Mouse (Mus musculus) fibroblast of lung, adult 2 months (primary cell): ENCODE measurements around the gene Acr.

Experiments used
- DNase-seq: peaks from one replicate; pipeline ENCODE4 v3.0.0-alpha.2; 2011; ENCODE audit warnings: low read depth

The Acr gene

DNA sequence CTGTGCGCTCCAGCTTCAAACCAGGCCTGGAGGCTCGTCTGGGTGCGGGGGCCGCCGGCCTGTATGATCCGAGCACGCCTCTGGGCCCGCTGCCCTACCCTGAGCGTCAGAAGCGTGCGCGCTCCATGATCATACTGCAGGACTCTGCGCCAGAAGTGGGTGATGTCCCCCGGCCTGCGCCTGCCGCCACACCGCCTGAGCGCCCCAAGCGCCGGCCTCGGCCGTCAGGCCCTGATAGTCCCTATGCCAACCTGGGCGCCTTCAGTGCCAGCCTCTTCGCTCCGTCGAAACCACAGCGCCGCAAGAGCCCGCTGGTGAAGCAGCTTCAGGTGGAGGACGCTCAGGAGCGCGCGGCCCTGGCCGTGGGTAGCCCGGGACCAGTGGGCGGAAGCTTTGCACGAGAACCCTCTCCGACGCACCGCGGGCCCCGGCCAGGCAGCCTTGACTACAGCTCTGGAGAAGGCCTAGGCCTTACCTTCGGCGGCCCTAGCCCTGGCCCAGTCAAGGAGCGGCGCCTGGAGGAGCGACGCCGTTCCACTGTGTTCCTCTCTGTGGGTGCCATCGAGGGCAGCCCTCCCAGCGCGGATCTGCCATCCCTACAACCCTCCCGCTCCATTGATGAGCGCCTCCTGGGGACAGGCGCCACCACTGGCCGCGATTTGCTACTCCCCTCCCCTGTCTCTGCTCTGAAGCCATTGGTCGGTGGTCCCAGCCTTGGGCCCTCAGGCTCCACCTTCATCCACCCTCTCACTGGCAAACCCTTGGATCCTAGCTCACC lies 20.1 kb upstream of the Acr start:
- no peak for DNase-seq

DNA sequence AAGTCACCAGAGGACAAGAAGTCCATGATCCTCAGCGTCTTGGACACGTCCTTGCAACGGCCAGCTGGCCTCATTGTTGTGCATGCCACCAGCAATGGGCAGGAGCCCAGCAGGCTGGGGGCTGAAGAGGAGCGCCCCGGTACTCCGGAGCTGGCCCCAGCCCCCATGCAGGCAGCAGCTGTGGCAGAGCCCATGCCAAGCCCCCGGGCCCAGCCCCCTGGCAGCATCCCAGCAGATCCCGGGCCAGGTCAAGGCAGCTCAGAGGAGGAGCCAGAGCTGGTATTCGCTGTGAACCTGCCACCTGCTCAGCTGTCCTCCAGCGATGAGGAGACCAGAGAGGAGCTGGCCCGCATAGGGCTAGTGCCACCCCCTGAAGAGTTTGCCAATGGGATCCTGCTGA lies 19.3 kb upstream of the Acr start:
- no peak for DNase-seq

DNA sequence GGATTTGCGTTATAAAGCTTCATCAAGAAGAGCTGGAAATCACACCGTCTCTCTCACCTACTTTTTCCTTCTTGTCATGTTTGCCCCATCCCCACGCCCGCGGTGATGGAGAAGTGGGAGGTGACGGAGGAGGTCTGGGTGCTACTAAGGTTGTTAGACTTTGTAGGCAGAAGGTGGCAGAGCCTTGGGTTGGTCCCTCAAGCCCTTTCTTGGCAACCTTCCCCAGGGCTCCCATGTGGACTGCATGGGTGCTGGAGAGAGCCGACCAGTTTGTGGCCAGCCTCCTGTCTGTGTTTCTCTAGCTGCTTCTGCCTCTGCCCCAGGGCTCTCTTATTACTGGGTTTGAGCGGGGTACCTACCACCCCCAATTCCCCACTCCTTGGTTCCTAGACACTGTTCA lies 17.6 kb upstream of the Acr start:
- no peak for DNase-seq

DNA sequence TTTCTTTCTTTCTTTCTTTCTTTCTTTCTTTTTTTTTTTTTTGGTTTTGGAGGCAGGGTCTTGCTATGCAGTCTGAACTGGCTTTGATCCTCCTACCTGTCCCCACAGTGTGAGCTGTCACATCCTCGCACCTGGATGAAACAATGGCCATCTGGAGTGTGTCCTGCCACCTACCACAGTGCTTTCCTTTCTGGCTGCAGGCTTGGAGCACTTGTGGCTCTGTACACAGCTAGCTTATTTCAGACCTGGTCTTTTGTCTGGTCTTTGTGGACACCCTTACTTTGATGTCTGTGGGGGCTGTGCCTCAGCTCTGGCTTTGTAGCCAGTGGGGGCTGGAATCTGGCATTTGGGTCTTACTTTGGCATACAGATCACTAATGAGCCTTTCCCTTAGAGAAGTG lies 16.4 kb upstream of the Acr start:
- DNase-seq = no peak

DNA sequence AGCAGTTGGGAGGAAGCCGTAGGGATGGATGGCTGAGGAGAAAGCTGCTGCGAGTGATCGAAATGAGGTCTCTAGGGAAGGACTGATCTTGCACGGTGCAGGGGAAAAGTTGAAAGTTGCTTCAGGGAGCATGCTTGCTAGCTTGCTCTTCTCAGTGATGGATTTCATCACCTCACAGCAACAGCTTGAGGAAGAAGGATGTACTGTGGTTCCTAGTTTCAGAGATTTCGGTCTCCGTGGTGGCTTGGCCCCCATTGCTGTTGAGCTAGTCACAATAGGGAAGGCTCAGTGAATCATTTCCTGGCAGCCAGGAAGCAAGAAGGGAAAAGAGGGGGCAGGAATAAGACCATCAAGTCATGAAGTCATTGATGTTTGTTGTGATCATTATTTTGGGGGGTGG lies 12.5 kb upstream of the Acr start:
- peak; percentile 0 for DNase-seq

DNA sequence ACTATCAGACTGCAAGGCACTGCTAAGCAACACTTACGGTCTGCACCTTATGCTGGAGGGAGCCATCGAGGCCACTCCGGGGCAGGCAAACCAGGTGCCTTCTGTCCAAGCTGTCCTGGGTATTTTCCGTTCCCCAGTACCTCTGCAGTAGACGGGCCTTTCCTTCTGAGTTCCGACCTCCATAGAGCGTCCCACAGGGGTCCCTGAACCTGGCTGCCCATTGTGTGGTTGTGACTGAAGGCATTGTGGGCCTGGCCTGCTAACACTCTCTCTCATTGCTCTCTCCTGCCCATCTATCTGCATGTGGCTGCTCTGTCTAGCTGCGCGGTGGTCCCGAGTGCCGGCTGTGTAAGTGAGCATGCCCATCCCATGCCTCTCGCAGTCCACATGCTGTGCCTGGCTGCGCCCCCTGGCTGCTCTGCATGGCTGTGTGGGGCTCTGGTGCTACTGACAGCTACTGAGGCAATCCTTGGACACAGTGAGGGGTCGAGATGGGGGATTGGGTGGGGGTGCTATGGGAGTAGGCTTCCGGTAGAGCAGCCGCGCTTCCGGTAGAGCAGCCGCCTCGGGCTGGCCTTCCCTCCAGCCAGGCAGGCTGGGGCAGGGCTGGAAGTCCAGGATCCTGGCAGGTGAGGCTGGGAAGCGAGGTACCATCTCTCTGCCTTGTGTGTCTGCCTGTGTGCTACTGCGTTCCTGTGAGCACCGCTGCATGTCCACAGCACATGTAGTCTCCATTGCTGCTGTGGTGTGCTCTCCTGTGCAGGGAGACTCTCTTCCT lies 11.5 kb upstream of the Acr start:
- no peak for DNase-seq

DNA sequence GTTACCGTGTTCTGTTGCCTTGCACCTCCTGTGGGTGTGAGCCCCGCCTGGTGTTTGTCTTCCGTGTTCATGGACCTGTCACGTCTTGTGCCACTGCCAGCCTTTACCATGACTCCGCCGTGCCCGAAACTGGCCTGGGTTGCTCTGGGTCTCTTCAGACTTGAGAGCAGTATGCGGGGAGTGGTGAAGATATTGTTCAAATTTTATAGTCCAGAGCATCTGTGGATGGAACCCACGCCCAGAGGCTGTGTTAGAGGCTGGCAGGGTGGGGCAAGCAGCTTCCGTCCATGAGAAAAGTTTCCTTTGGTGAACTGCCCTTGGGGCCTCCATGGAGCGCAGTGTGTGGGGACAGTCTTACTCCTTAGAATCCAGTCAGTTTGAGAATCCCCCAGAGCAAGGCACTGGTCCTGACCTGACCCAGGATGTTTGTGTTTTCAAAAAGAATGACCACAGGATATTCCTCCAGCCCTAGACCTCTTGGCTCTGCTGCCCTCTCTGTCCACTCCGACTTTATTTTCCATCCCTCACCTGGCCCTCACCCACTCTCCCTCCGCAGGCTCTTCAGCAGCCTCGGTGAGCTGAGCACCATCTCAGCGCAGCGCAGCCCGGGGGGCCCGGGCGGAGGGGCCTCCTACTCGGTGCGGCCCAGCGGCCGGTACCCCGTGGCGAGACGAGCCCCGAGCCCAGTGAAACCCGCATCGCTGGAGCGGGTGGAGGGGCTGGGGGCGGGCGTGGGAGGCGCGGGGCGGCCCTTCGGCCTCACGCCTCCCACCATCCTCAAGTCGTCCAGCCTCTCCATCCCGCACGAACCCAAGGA lies 10.7 kb upstream of the Acr start:
- no peak for DNase-seq

DNA sequence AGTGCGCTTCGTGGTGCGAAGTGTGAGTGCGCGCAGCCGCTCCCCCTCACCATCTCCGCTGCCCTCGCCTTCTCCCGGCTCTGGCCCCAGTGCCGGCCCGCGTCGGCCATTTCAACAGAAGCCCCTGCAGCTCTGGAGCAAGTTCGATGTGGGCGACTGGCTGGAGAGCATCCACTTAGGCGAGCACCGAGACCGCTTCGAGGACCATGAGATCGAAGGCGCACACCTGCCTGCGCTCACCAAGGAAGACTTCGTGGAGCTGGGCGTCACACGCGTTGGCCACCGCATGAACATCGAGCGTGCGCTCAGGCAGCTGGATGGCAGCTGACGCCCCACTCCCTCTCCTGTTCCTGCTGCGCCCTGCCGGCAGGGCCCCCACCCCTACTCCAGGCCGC lies 10.1 kb upstream of the Acr start:
- no peak for DNase-seq

DNA sequence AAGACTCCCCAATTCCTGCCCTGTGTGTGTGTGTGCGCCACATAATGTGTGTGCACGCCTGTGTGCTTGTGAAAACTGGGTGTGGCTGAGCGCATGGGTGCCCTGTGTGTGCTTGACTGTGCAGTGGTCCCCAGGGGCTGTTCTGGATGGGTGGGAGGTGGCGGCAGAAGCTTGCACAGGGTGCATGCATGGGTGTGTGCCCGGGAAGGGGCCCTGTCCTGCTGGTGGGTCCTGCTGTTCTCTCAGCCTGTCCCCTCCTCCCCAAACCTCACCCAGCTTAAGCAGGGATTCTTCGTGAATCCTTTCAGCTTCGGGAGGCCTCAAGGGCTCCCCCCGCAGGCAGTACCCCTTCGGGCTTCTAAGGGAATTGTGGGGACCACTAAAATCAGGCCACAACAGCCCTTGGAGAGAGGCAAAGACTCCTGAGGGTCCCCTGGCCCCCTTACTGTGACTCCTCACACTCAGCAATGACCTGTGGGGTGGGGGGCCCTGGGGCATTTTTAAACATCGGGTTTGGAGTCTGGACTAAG lies 8.9 kb upstream of the Acr start:
- no peak for DNase-seq

DNA sequence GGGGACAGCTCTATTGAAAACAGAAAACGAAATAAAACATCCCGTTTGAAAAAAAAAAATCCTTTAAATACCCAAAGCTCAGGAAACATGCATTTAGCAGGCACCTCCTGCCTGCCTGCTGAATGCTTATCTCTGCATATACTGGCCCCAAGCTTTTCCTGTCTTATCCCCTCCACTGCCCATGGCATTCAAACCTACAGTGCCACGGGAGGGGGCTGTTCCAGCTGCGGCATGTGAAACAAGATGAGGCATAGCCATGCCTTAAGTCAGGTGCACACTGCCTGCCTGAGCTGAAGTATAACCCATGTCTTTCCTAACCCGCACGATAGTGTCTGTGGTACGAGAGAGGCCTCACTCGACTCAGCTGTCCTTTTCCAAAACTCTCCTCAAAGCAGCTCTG lies 4.0 kb downstream of the Acr start:
- no peak for DNase-seq

DNA sequence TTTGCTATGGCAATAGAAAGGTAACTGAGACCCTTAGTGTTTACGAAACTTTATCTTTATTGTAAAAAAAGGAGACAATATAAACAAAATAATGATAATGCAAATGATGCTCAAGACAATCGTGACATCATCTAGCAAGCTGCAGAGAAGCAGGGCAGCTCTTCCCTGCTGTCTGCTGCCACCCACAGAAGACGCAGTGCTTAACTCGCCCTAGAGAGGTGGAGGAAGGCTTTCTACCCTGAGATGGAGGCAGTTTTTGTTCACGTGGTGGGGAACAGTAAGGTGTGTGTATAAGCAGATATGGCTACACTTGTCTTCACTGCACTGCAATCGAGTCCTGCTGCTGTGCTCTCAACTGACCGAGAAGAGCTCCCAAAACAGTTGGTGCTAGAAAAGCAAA lies 14.4 kb downstream of the Acr start:
- no peak for DNase-seq

DNA sequence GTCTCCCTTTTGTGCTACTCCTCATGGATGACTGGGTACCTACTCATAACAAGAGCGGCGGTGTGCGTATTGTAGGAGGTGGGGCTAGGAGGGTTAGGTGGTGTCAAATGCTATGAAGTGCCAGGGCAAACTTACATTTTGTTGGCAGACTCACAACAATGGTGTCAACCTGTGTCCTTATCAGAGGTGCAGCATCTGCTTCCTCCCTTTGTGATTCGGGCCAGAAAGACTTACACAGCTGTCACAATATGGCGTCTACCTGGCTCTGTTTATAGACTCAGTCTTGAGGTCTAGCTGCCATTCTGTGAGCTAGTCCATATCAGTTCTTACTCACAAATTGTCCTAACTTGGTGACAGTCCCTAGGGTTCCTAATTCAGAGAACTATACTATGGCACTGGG lies 17.0 kb downstream of the Acr start:
- no peak for DNase-seq

DNA sequence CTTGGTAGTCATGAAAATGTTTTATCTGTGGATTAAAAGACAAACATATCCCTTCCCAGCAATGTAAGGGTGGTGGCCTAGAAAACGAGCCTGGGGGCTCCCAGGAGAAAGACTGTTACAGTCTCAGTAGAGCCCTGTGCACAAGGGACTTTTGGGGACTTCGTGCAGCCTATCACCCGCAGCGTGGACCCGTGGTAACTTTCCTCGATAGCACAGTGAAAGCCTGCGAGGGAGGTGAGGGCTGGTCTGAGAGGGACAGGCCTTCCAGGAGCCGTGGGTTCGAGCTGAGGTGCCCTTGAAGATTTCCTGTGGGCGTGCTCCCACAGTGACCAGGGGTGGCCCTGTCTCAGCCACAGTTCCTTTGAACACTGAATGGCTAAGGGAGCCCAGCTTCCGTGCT lies 17.5 kb downstream of the Acr start:
- no peak for DNase-seq

DNA sequence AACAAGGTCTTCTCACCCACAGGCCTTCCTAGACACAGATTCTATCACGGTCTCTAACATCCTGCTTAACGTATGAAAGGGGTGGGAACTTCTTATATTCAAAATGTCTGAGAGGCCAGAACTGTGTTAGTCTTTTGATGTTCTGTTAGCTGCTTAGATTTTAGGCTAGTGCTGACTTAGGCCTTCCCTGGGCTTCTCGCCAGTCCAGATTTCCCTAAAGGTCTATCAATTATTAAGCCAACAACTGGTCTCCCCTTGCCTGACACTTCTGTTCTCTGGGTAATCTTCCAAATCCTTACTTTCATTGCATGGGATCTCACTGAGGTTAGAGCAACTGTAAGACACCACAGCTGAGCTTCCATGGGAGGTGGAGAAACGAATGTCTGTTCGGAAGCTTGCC lies 21.0 kb downstream of the Acr start:
- DNase-seq = no peak

DNA sequence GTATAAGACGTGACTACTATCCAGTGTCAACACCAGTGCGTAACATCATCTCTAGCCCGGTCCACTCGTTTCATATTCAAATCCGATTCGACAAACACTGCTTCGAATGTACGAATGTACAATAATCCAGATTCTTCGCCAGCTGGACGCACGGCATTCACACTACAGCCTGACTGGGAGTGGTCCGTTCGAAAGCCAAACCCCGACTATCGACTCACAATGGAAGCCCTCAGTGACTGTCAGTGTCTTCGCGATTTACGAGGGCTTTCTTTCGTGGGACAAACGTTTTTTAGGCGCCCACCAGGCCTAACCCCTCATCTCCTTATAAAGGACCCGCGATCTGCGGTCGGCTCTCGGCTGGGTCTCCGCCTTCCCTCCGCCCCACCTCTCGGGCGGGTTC lies 23.2 kb downstream of the Acr start:
- peak; percentile 3 for DNase-seq

DNA sequence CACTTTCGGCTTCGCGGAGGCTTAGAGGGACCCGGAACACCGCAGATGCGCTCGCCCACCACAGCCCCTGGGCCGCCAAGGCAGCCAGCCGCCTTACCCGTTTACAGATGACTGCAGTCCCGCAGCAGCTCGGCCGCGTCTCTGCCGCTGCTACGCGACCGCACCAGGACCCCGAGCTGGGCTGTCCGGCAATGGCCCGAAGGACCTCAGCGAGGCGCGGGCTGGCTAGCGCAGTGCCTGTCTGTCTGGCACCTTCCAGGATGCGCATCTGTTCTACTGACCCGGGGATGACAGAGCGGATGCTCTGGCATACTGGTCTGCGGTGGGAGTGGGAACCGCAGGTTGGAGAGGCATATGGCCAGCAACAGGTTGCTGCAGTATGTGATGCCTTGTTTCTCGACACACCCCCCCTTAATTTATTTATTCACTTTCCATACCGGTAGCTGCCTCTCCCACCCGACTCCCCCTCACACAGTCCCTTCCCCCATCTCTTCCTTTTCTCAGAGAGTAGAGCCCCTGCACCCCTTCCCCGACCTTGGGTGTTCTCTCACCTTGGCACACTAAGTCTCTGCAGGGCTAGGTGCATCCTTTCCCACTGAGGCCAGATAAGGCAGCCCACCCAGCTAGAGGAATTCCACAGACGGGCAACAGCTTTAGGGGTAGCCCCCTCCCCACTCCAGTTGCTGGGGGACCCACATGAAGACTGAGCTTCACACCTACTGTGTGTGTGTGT lies 23.8 kb downstream of the Acr start, which contains the start of gene Rabl2:
Gene Rabl2 (minus strand): TSS at position 201 of the 733 bp plus-strand sequence.
- DNase-seq = peak; percentile 61

DNA sequence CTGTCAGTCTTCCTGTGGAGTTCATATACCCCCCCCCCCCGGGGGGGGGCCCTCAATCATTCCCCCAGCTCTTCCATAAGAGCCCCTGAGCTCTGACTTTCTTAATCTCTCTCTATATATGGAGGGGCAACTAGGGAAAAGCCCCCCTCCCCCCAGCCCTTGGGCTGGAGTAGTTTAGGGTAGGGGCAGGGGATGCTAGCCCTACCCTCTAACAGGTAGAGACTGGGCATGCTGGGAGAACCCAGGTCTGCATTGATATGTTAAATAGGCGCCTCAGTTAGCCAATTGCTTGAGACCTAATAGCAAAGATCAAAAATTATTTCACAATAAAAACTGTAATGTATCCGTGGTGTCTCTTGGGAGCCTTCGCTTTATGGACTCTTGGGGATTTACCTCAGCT lies 24.4 kb downstream of the Acr start:
- no peak for DNase-seq

DNA sequence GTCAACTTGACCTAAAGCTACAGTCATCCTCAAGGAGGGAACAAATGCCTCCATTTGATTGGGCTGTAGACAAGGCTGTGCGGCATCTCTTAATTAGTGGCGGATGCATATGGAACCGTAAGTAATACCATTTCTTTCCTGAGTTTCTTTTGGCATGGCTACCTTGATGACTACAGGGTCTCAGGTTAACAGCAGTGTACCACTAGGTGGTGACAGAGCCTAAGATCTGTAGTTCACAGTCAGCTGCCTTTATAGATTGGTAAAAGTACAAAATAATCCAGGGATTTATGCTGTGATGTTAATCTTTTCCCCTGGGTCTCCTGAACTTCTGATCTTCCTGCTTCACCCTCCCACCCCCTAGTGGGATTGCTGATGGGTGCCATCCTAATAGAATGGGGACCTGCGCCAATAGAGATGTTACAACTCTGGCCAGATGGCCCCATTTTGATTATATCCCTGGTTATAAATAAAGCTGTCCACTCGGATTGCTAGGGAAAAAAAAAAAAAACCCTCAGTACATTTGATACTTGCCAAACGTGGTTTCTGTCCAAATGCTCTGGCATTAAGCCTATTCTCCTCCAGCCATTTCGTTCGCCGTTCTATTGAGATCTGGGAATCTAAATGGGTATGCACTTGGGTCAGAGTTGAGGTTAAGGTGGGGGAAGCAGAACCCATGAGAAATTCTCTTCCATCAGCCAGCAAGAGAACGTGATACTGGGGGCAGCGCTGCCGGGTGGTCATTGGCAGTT lies 37.9 kb downstream of the Acr start:
- DNase-seq = no peak

DNA sequence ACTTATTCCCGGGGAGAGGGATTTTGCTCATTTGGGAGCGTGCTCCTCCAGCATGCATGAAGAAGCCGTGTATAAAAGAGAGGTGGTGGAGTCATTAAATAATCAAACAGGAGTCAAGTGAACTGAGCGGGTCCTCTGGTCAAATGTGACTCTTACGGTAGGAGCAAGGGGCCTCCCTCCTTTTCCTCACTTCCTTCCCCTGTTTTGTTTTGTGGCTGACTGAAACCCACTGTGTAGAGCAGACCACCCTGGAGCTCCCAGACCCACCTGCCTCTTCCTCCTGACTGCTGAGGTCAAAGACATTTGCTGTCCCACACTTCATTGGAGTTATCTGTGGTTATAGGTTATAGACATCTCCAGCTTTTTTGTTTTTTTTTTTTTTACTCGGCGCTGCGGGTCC lies 39.4 kb downstream of the Acr start:
- no peak for DNase-seq

DNA sequence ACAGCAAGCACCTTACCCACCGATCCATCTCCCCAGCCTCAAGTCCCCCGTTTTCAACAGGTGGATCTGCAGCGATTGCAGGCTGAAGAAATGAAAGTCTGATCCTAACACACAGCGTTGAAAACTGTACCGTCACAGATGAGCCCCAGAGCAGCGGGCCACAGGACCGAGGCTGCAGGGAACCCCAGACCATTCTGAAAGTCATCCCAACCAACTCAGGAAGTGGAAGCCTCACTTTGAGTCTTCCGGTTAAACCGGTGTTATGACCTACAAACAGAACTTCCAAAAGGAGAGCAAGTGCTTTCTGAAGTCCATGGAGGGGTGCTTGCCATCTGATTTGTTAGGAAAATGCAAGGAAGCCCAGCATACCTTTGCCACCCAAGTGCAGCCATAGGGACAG lies 39.8 kb downstream of the Acr start:
- DNase-seq = no peak

DNA sequence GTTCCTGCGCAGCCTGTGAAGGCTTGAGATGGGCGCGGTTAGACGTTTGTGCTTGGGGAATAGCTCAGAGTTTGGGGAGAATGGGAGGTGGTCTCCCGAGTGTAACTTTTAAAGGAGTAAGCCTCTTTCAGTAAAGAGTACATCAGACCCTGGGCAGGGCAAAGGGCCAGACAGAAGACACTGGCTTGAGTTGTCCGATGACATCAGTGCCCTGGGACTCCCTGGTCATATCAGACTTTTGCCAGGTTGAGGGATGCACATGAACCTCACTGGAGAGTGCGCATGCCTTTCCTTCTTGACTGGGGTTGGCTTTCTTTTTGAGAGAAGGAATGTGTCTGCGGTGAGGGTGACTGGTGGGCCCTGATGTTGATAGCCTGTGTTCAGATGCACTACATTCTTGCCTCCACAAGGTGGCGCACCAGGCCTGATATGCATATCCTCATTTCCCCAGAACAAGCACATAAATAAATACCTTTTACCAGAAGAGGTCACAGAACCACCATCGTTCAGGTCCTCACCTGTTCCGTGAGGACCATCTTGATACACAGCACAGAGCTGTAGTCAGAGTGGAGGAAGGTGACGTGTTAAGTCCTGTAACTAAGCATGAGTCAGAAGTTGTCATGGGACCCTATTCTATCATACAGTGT lies 54.3 kb downstream of the Acr start:
- no peak for DNase-seq
